Mouse (Mus musculus) erythroblast, adult 5-6 weeks (primary cell): ENCODE data around the gene Fmo6. TPM values are rescaled to one million over a fixed set of nuclear protein-coding genes. Genes with fewer than 3 reads are reported as not detected.

Experiments
- total RNA-seq, 2 experiments: library from RNA; stranded (forward) in 1 of 2; stranded (reverse) in 1 of 2; fragments of 150-400 nt in 1 of 2; fragments of 200-764, 138-1000 nt in 1 of 2; gene quantifications; 2 replicates each; pipeline versions ENCODE4 v1.2.3 to v1.2.4; 2015 to 2017; ENCODE audit warnings: low replicate concordance in 2 of 2

Gene Fmo6
- total RNA-seq, 2 experiments from 2014 or later = not detected

Other genes starting within 250 kb of the Fmo6 start
- 54.2 and 78.2 TPM in 2 replicates for gene Prrc2c, start 197.0 kb downstream of the Fmo6 start, total RNA-seq (2015; ENCODE audit: low replicate concordance)
- 52.7 and 55.0 TPM in 2 replicates for gene Prrc2c, start 197.0 kb downstream of the Fmo6 start, total RNA-seq (2017; ENCODE audit: low replicate concordance)
- gene Fmo4, start 123.5 kb downstream of the Fmo6 start, total RNA-seq (2015; ENCODE audit: low replicate concordance) = not detected in 2 replicates
- not detected in 2 replicates for gene Fmo4, start 123.5 kb downstream of the Fmo6 start, total RNA-seq (2017; ENCODE audit: low replicate concordance)
- 0.19 TPM in 1 of 2 replicates, not detected in the other for gene Fmo1, start 70.9 kb downstream of the Fmo6 start, total RNA-seq (2015; ENCODE audit: low replicate concordance)
- gene Fmo1, start 70.9 kb downstream of the Fmo6 start, total RNA-seq (2017; ENCODE audit: low replicate concordance) = 0.17 TPM in 1 of 2 replicates, not detected in the other
- not detected in 2 replicates for gene Fmo2, start 38.8 kb downstream of the Fmo6 start, total RNA-seq (2015; ENCODE audit: low replicate concordance)
- not detected in 2 replicates for gene Fmo2, start 38.8 kb downstream of the Fmo6 start, total RNA-seq (2017; ENCODE audit: low replicate concordance)
- not detected in 2 replicates for gene Fmo3, start 47.0 kb upstream of the Fmo6 start, total RNA-seq (2015; ENCODE audit: low replicate concordance)
- not detected in 2 replicates for gene Fmo3, start 47.0 kb upstream of the Fmo6 start, total RNA-seq (2017; ENCODE audit: low replicate concordance)
- not detected in 2 replicates for gene Mroh9, start 148.2 kb upstream of the Fmo6 start, total RNA-seq (2015; ENCODE audit: low replicate concordance)
- gene Mroh9, start 148.2 kb upstream of the Fmo6 start, total RNA-seq (2017; ENCODE audit: low replicate concordance) = not detected in 2 replicates